Mouse (Mus musculus): ENCODE results near the gene Ifi209. TPM values are rescaled to one million over a fixed set of nuclear protein-coding genes. Genes with fewer than 3 reads are reported as not detected.
"Not testable (repeated sequence)": the region's sequence is repeated elsewhere in the genome, so short reads cannot be mapped to it uniquely, and the experiment has no call there.

Gene Ifi209
- polyA plus RNA-seq, 1 experiment: 27.3 TPM

GRCm38 (mm10) chr1:173657973-173658372 is 27.3 kb downstream of the Ifi209 start:
- Histone ChIP-seq H3K27ac (ENCODE audit: control insufficient read depth, insufficient read depth, low read depth, low read length, poor library complexity) (no peak overlapping the region), H3K4me1 (ENCODE audit: control insufficient read depth, insufficient read depth, low read length) (no peaks in the 10 kb centered on the region), H3K4me3 (replicated peaks; ENCODE audit: control insufficient read depth, low read depth, low read length) (no peak overlapping the region)
- TF ChIP-seq CTCF (IDR thresholded peaks at IDR 0.05; ENCODE audit: control insufficient read depth, insufficient read depth, low read length) (no peak), POLR2A (IDR thresholded peaks at IDR 0.05; ENCODE audit: borderline replicate concordance, control insufficient read depth, low read depth, low read length) (no peak)
- 45% methylated on average over 4 of the region's 4 CpGs for WGBS

DNA sequence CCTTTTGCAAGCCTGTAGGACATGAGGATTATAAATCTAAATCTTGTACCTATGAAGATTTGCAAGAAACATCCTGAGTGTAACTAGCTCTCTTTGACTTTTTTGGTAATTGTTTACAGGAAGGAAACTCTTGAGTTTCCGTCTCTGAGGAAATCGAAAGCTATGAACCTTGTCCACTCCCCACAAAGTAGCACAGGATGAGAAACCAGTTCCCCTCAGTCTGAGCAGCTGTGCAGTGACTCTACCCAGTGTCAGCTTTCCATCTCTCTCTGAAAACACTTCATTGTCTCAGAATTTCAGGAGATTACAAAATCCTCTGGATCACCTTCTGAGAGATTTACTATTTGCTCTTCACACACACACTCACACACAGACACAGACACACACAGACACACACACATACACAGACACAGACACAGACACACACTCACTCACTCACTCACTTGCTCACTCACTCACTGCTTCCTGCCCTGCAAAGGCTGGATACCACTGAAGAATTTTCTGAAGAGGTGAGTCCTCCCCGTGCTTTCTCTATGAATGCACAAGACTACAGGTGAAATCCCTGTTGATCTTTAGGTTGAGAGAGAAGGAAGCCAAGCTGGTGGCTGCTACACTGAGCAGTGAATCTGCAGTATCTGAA is 42.9 kb downstream of the Ifi209 start, which contains the start of gene Ifi208:
Gene Ifi208 (plus strand): TSS at position 218 of the 640 bp plus-strand sequence.
- H3K4me1 ChIP-seq (ENCODE audit: control insufficient read depth, insufficient read depth, low read length); H3K4me3 ChIP-seq (replicated peaks; ENCODE audit: control insufficient read depth, low read depth, low read length); H3K27ac ChIP-seq (ENCODE audit: control insufficient read depth, insufficient read depth, low read depth, low read length, poor library complexity): not testable (repeated sequence)
- 23% methylated on average over 3 of the region's 3 CpGs for WGBS

DNA sequence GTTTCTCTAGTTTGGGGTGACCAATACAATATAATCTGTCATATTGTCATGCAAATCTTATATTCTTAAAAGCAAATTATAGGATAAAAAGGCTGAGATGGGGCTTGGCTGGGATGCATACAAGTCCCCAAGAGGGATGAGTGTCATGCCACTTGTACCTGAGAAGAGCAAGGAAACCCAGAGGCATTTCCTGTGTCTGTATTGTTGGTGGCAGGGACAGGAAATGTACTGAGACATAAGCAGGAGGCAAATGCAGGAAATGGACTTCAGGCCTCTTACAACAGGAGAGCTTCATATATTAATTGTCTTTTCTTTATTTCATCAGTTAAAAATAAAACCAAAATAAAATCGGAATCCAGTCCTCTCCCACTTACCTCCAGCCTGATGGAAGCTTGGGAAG is 47.9 kb downstream of the Ifi209 start:
- WGBS: 46% methylated on average over 1 of the region's 1 CpGs
- not testable (repeated sequence) for H3K4me1 ChIP-seq (ENCODE audit: control insufficient read depth, insufficient read depth, low read length); H3K27ac ChIP-seq (ENCODE audit: control insufficient read depth, insufficient read depth, low read depth, low read length, poor library complexity); H3K4me3 ChIP-seq (replicated peaks; ENCODE audit: control insufficient read depth, low read depth, low read length)

- Histone ChIP-seq H3K4me1 (ENCODE audit: control insufficient read depth, insufficient read depth, low read length) (no peaks in the 10 kb centered on the region), H3K27ac (ENCODE audit: control insufficient read depth, insufficient read depth, low read depth, low read length, poor library complexity) (no peak overlapping the region), H3K4me3 (replicated peaks; ENCODE audit: control insufficient read depth, low read depth, low read length) (no peak overlapping the region)
- 12% methylated on average over 1 of the region's 1 CpGs for WGBS
- TF ChIP-seq CTCF (IDR thresholded peaks at IDR 0.05; ENCODE audit: control insufficient read depth, insufficient read depth, low read length) (no peak), POLR2A (IDR thresholded peaks at IDR 0.05; ENCODE audit: borderline replicate concordance, control insufficient read depth, low read depth, low read length) (no peak)
Measured at GRCm38 (mm10) chr1:173694270-173694669, 63.6 kb downstream of the Ifi209 start.

Other genes starting within 250 kb of the Ifi209 start
- 0.84 and 3.1 TPM in 2 replicates for gene Ifi206, start 139.9 kb upstream of the Ifi209 start, polyA plus RNA-seq (2011; ENCODE audit: insufficient read depth, insufficient read length, low replicate concordance, missing spikeins)
- 1.8 and 4.9 TPM in 2 replicates for gene Ifi214, start 95.0 kb upstream of the Ifi209 start, polyA plus RNA-seq (2011; ENCODE audit: insufficient read depth, insufficient read length, low replicate concordance, missing spikeins)
- gene Ifi213, start 31.6 kb upstream of the Ifi209 start, polyA plus RNA-seq (2011; ENCODE audit: insufficient read depth, insufficient read length, low replicate concordance, missing spikeins): 5.8 and 10.6 TPM in 2 replicates
- gene Ifi208, start 42.8 kb downstream of the Ifi209 start, polyA plus RNA-seq (2011; ENCODE audit: insufficient read depth, insufficient read length, low replicate concordance, missing spikeins): 0.72 TPM in 1 of 2 replicates, not detected in the other
- gene Ifi207, start 110.8 kb downstream of the Ifi209 start, polyA plus RNA-seq (2011; ENCODE audit: insufficient read depth, insufficient read length, low replicate concordance, missing spikeins): 4.1 and 11.9 TPM in 2 replicates
- 9.6 and 21.3 TPM in 2 replicates for gene Ifi204, start 136.0 kb downstream of the Ifi209 start, polyA plus RNA-seq (2011; ENCODE audit: insufficient read depth, insufficient read length, low replicate concordance, missing spikeins)